Mouse (Mus musculus) urinary bladder, adult 18-20 months (tissue): ENCODE measurements at regions not wholly inside any gene's neighbourhood (a gene's known extent, or its start where the extent isn't known, plus 50 kb on each side); places are given as distances from the start of the nearest gene placed in this dataset.
"Not testable (repeated sequence)": the region's sequence is repeated elsewhere in the genome, so short reads cannot be mapped to it uniquely, and the experiment has no call there.

ENCODE experiments used
- DNase-seq, 2 experiments: peaks; one replicate each; pipeline ENCODE4 v3.0.0; 2022; ENCODE audit warnings: low spot score in 2 of 2, mixed read lengths in 2 of 2

DNA sequence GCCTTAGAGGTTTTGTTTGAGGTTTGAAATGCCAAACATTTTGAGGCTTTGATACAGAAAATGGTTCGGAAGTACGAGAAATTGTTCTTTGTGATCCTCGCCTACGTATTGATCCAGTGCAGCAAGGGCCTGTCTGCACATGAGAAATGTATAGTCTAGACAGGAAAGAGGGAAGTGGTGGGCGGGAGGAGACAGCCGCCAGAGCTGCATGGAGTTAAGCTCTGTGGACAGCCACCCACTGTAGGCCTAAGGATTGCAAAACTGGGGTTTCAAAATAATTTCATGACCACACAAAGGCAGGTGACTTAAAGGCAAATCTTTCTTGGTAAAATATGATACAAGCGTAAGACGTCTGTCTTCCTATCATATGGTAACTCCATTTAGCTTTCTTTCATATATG lies 178.4 kb downstream of the Csl start:
- no peak for DNase-seq

DNA sequence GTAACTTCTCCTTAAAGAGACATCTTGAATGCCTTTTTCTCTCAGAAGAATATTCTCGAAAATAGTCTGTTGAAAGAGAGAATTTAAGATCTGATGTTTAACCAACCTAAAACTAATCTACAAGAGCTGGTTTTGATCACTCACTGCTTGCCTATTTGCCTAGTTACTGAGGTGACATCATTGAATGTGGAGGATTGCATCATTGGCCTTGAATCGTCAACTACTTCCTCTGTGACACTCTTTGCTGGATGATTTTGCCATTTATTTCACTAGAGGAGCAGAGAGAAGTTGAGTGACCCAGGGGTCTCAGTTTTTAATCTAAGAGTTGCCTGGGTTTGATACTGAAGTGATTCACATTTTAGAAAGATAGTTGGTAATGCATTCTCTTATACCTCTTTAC lies 174.6 kb downstream of the Csl start:
- DNase-seq: no peak

GRCm38 (mm10) chr10:99592220-99592619 lies 167.2 kb downstream of the Csl start:
- DNase-seq: peak; percentile 16 to 31

- DNase-seq: no peak
Measured at GRCm38 (mm10) chr10:99595659-99596058, 163.8 kb downstream of the Csl start.

- DNase-seq: not testable (repeated sequence)
Measured at GRCm38 (mm10) chr10:99599142-99600120, 160.0 kb downstream of the Csl start.

- no peak for DNase-seq
Measured at GRCm38 (mm10) chr10:99602331-99602730, 157.1 kb downstream of the Csl start.

GRCm38 (mm10) chr10:99604172-99604571 lies 155.3 kb downstream of the Csl start:
- DNase-seq: no peak

GRCm38 (mm10) chr10:99608477-99608876 lies 151.0 kb downstream of the Csl start:
- no peak for DNase-seq

DNA sequence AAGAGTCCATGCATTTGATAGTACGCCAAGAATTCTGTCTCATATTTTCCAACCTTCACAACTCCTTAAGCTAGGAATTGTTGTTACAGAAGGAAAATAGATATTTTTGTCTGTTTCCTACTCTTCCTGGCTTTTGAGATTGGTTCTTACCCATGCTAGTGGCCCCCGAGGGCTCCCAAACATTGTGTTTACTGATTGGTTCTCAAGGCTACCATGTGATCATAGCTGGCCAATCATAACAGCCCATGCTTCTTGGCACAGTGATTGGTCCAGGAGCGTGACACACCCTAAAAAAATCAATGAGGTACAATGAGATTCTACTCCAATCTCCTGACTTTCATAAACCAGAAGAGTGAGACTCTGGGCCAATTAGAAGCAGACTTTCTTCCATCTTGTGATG lies 150.0 kb downstream of the Csl start:
- no peak for DNase-seq

GRCm38 (mm10) chr10:99610890-99611289 lies 148.6 kb downstream of the Csl start:
- DNase-seq: no peak

GRCm38 (mm10) chr10:99614392-99615249 lies 144.8 kb downstream of the Csl start:
- no peak for DNase-seq

DNA sequence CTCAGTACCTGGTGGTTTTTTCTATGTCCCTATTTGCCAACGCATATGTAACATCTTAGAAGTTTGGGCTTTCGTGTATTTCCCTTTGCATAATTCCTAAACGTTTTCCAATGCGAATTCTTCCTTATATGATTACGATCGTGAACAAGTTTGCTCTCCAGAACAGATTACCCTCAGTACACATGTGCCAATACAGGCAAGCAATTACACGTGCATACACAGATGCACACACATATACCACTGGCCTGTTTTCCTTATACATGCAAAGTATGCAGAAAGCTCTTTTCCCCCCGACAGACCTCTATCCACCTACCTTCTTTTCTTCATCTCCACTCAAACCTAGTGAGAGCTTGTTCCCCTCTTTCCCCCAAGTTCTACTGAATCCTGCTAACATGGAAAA lies 144.1 kb downstream of the Csl start:
- DNase-seq: no peak

DNA sequence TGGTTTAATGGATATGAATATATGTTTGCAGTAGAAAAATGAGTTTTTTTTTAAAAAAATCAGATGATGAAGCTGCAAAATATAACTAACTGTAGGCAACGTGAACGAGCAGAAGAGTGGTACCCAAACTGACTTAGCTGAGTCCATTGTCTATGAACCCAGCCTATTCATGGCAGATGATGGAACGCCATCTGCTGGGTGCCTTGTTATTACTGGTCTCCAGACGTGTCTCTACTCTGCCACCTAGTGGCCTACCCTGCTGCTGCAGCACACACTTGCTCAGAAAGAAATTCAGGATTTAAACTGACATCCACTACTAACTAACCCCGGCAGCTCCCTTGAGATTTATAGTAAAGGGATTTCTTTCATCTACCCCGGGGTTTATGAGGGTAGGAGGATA lies 143.7 kb downstream of the Csl start:
- DNase-seq: peak; percentile 60 to 65

GRCm38 (mm10) chr10:99617623-99618022 lies 141.8 kb downstream of the Csl start:
- no peak for DNase-seq

GRCm38 (mm10) chr10:99619421-99620151 lies 139.9 kb downstream of the Csl start:
- DNase-seq: peak; percentile 30 to 39

GRCm38 (mm10) chr10:99620489-99620888 lies 139.0 kb downstream of the Csl start:
- DNase-seq: no peak

DNA sequence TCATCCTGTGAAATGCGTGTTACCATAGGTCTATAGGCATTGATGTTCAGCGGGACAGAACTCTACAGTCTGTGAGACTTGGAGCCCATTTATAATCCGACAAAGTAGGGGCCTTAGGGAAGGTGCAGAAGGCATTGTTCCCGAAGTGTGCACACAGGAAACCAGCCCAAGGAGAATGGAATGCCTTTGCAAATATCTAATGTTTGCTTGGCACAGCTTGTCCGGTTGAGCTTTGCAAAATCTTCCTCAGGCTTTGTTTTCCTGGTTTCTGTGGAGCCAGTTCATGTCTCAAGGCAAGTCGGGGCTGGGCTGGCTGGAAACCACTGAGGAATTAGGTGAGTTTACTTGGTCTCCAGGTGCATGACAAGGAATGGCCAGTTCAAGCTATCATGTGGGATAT lies 132.1 kb downstream of the Csl start:
- peak in 1 of 2 experiments; percentile 15 for DNase-seq

DNA sequence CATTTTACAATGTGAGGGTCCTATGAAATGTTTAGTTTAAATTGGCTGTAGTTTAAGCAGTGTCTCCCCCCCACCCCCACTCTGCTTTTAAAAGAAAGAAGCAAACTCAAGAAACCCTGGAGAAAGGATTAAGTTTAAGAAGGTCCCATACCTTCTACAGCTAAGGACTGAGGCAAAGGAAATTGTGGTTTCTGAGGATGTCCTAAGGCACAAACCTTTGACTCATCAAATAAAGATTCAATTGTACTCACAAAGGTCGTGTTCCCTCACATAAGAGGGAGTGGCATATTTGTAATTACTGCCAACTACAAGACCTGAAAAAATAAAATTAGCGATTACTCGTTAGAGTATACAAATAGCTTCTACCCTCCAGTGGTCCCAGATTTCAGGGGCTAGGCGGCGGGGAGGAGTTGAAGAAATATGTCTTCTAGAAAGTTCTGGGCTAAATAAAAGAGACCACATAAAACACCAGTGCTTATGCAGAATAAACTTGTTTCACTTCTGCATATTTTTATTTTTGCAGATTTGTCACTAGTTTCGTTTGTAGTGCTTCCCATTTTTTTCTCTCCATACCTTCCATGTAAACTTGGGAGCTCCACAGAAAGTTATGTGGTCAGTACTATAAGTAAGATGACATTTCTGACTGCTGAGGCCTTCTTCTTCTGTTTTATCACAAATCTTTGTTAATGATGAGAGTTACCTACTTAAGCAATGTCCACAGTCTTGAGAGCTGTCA lies 127.0 kb downstream of the Csl start:
- no peak for DNase-seq

DNA sequence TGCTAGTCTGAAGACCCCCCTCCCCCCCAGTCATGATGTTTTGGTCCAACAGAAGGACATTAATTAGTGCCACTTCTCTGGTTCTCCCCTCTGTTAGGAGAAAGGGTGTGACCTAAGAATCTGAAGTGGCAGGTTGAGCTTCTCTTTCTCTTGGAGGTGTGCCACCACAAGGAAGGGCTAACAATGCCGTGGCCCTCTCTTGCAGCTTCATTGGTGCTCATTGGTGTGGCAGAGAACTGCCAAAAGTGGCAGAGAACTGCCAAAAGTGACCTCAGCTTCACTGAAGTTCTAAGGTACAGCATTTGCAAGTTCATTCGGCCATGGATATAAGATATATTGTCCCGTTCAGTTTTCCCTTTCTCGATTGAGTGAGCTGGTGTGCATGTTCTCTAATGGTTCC lies 123.7 kb downstream of the Csl start:
- no peak for DNase-seq

DNA sequence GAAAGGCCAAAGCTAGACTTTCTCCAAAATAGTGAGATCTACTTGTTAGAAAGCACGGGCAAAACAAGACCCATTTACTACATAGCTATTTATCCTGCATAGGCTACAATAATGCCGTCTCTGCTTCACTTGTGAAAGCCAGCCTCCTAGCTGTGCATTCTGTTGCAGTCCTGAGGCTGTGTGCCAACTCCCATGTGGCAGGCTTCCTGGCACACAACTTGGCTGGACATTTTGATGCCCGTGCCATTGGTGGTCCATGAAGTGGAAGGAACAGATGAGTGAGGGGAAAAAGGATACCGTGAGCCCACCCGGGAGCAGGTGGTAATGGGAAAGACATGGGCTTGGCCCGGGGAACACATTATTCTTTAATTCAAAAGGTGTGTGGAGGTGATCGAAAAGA lies 120.4 kb downstream of the Csl start:
- no peak for DNase-seq

GRCm38 (mm10) chr10:99639469-99639868 lies 120.0 kb downstream of the Csl start:
- DNase-seq: no peak
